Mouse (Mus musculus) liver, embryonic 15.5 days (tissue): ENCODE measurements at regions not wholly inside any gene's neighbourhood (a gene's known extent, or its start where the extent isn't known, plus 50 kb on each side); places are given as distances from the start of the nearest gene placed in this dataset.

Experiments used
- ATAC-seq: fragments of 200-750 bp; cut with Nextera tagmentation; 2 replicates; pipeline ENCODE4 v1.8.0; 2017; ENCODE audit warnings: moderate number of reproducible peaks, mild to moderate bottlenecking, moderate library complexity; ENCODE audit not compliant: insufficient read depth
- H3K27ac ChIP-seq: fragments of 300-500 bp; sonication (generic); replicated peaks from 2 replicates; pipeline ENCODE4 v1.5.1; 2015; ENCODE audit warnings: mild to moderate bottlenecking, inconsistent platforms
- H3K27me3 ChIP-seq: fragments of 300-500 bp; sonication (generic); 2 replicates; pipeline ENCODE4 v1.6.1; 2015; ENCODE audit warnings: mild to moderate bottlenecking, inconsistent platforms
- H3K36me3 ChIP-seq: fragments of 300-500 bp; sonication (generic); replicated peaks from 2 replicates; pipeline ENCODE4 v1.6.1; 2015; ENCODE audit warnings: moderate library complexity, mild to moderate bottlenecking, inconsistent platforms
- H3K4me1 ChIP-seq: fragments of 300-500 bp; sonication (generic); replicated peaks from 2 replicates; pipeline ENCODE4 v1.6.1; 2015; ENCODE audit warnings: inconsistent platforms
- H3K4me2 ChIP-seq: fragments of 300-500 bp; sonication (generic); 2 replicates; pipeline ENCODE4 v1.6.1; 2015; ENCODE audit warnings: moderate library complexity, mild to moderate bottlenecking, inconsistent platforms
- H3K4me3 ChIP-seq: fragments of 300-500 bp; sonication (generic); replicated peaks from 2 replicates; pipeline ENCODE4 v1.5.1; 2015; ENCODE audit warnings: mild to moderate bottlenecking, inconsistent platforms
- H3K9ac ChIP-seq: fragments of 300-500 bp; sonication (generic); 2 replicates; pipeline ENCODE4 v1.6.1; 2015; ENCODE audit warnings: moderate library complexity, mild to moderate bottlenecking, inconsistent platforms
- H3K9me3 ChIP-seq: fragments of 300-500 bp; sonication (generic); replicated peaks from 2 replicates; pipeline ENCODE4 v1.6.1; 2016; ENCODE audit warnings: inconsistent platforms
- WGBS: fragments of 180-500 bp; shearing (Covaris S2); methylation state at CpG from one replicate; pipeline ENCODE4 v1.1.7; 2015; ENCODE audit warnings: mixed read lengths; ENCODE audit not compliant: insufficient replicate concordance; 5-methylcytosine and 5-hydroxymethylcytosine counted together

GRCm38 (mm10) chr10:8020113-8020512, 64.1 kb upstream of the Tab2 start:
- Histone ChIP-seq H3K27me3 (no peaks in the 10 kb centered on the region), H3K9ac (no peak overlapping the region), H3K4me1 (peaks cover 12% of the 10 kb centered on the region), H3K9me3 (no peaks in the 10 kb centered on the region), H3K27ac (no peak overlapping the region), H3K4me3 (no peak overlapping the region), H3K36me3 (no peaks in the 10 kb centered on the region), H3K4me2 (no peak overlapping the region)
- ATAC-seq = peak; percentile 58; the same call in 1 of the 2 replicates
- 15% methylated on average over 4 of the region's 4 CpGs for WGBS

- Histone ChIP-seq H3K27me3 (no peaks in the 10 kb centered on the region), H3K27ac (no peak overlapping the region), H3K36me3 (no peaks in the 10 kb centered on the region), H3K9me3 (no peaks in the 10 kb centered on the region), H3K4me3 (no peak overlapping the region), H3K4me1 (peaks cover 12% of the 10 kb centered on the region), H3K4me2 (no peak overlapping the region), H3K9ac (no peak overlapping the region)
- ATAC-seq = no peak
These were observed 62.4 kb upstream of the Tab2 start for GRCm38 (mm10) chr10:8018229-8019026.

- no peak for ATAC-seq
- 32% methylated on average over 2 of the region's 2 CpGs for WGBS
- H3K27ac ChIP-seq = no peak overlapping the region
These were observed 60.7 kb upstream of the Tab2 start for GRCm38 (mm10) chr10:8016741-8017140.

GRCm38 (mm10) chr10:8011744-8012143, 55.7 kb upstream of the Tab2 start:
- Histone ChIP-seq H3K4me3 (no peak overlapping the region), H3K4me1 (peaks cover 4% of the 10 kb centered on the region; the same call in 1 of the 2 replicates), H3K27ac (no peak overlapping the region), H3K9ac (no peak overlapping the region), H3K36me3 (no peaks in the 10 kb centered on the region), H3K27me3 (no peaks in the 10 kb centered on the region), H3K9me3 (no peaks in the 10 kb centered on the region), H3K4me2 (no peak overlapping the region)
- no peak for ATAC-seq
- 30% methylated on average over 4 of the region's 4 CpGs for whole genome bisulfite sequencing

More at GRCm38 (mm10) chr10:8016741-8017140, 60.7 kb upstream of the Tab2 start:
- Histone ChIP-seq H3K9me3 (no peaks in the 10 kb centered on the region), H3K4me2 (no peak overlapping the region), H3K4me3 (no peak overlapping the region), H3K27me3 (no peaks in the 10 kb centered on the region), H3K9ac (no peak overlapping the region), H3K4me1 (peaks cover 12% of the 10 kb centered on the region), H3K36me3 (no peaks in the 10 kb centered on the region)

GRCm38 (mm10) chr10:8011138-8011537, 55.1 kb upstream of the Tab2 start:
- Histone ChIP-seq H3K4me3 (no peak overlapping the region), H3K4me2 (no peak overlapping the region), H3K9me3 (no peaks in the 10 kb centered on the region), H3K27me3 (no peaks in the 10 kb centered on the region), H3K27ac (no peak overlapping the region), H3K4me1 (peaks cover 4% of the 10 kb centered on the region; the same call in 1 of the 2 replicates), H3K36me3 (no peaks in the 10 kb centered on the region), H3K9ac (no peak overlapping the region)
- no peak for ATAC-seq
- 29% methylated on average over 9 of the region's 9 CpGs for WGBS

GRCm38 (mm10) chr10:8009855-8010254, 53.8 kb upstream of the Tab2 start:
- no peak overlapping the region for H3K27ac ChIP-seq
- peaks cover 4% of the 10 kb centered on the region; the same call in 1 of the 2 replicates for H3K4me1 ChIP-seq
- WGBS = 33% methylated on average over 1 of the region's 1 CpGs
- H3K9ac ChIP-seq = no peak overlapping the region
- H3K4me3 ChIP-seq = no peak overlapping the region
- no peak overlapping the region for H3K4me2 ChIP-seq
- no peaks in the 10 kb centered on the region for H3K27me3 ChIP-seq
- H3K36me3 ChIP-seq = no peaks in the 10 kb centered on the region
- ATAC-seq = no peak
- H3K9me3 ChIP-seq = no peaks in the 10 kb centered on the region

- Histone ChIP-seq H3K36me3 (no peaks in the 10 kb centered on the region), H3K27ac (no peak overlapping the region), H3K4me2 (no peak overlapping the region), H3K27me3 (no peaks in the 10 kb centered on the region), H3K4me1 (peaks cover 4% of the 10 kb centered on the region; the same call in 1 of the 2 replicates), H3K9ac (no peak overlapping the region), H3K9me3 (no peaks in the 10 kb centered on the region), H3K4me3 (no peak overlapping the region)
- ATAC-seq = no peak
- WGBS = 14% methylated on average over 3 of the region's 3 CpGs
These were observed 51.9 kb upstream of the Tab2 start for GRCm38 (mm10) chr10:8007990-8008368.

GRCm38 (mm10) chr10:8007286-8007989, 51.4 kb upstream of the Tab2 start:
- Histone ChIP-seq H3K4me3 (no peak overlapping the region), H3K9ac (no peak overlapping the region), H3K27ac (no peak overlapping the region), H3K9me3 (no peaks in the 10 kb centered on the region), H3K4me2 (no peak overlapping the region), H3K36me3 (no peaks in the 10 kb centered on the region), H3K27me3 (no peaks in the 10 kb centered on the region), H3K4me1 (peaks cover 4% of the 10 kb centered on the region; the same call in 1 of the 2 replicates)
- ATAC-seq = no peak
- WGBS = 32% methylated on average over 5 of the region's 5 CpGs
